Mouse (Mus musculus): ENCODE measurements around the gene Camk1d. TPM values are rescaled to one million over a fixed set of nuclear protein-coding genes. Genes with fewer than 3 reads are reported as not detected.
A peak's percentile ranks its signal among the peaks of the same experiment; 100 is the strongest.
"Not testable (repeated sequence)": the region's sequence is repeated elsewhere in the genome, so short reads cannot be mapped to it uniquely, and the experiment has no call there.

The Camk1d gene
- total RNA-seq, 2 experiments from 2014 or later = 115 to 116 TPM

- DNase-seq (ENCODE audit: low spot score in 2 of 2) = no peak
- intact Hi-C loops (cut with DNase I) = no loop called here
These were observed 82.0 kb downstream of the Camk1d start for GRCm38 (mm10) chr2:5632355-5632684.

GRCm38 (mm10) chr2:5631676-5632354 is 82.5 kb downstream of the Camk1d start:
- intact Hi-C loops (cut with DNase I) = no loop called here
- no peak for DNase-seq (ENCODE audit: low spot score in 2 of 2)

DNA sequence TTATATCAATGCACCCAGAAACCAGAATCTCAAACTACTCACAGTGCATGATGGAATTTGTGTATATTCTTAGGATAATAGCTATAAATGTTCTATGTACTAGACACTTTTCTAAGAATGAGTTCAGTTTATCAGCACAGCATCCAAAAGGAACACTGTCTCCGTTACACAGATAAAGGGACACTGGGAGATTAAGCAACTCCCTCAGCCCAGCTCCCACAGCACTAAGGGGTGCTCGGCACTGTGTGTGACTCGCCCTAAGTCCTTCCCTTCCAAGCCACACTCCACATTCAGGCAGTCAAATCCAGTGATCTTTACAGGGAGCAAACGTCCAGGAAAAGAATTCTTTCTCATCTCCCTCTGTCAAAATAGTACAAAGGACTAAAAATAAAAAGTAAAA is 83.6 kb downstream of the Camk1d start:
- DNase-seq (ENCODE audit: low spot score in 2 of 2) = no peak
- intact Hi-C loops (cut with DNase I) = no loop called here

- no peak for DNase-seq (ENCODE audit: low spot score in 2 of 2)
- intact Hi-C loops (cut with DNase I) = no loop called here
These were observed 89.9 kb downstream of the Camk1d start for GRCm38 (mm10) chr2:5624379-5624778.

GRCm38 (mm10) chr2:5618361-5618896 is 95.9 kb downstream of the Camk1d start:
- intact Hi-C loops (cut with DNase I) = no loop called here
- DNase-seq (ENCODE audit: low spot score in 2 of 2) = peak; percentile 49 to 86

DNA sequence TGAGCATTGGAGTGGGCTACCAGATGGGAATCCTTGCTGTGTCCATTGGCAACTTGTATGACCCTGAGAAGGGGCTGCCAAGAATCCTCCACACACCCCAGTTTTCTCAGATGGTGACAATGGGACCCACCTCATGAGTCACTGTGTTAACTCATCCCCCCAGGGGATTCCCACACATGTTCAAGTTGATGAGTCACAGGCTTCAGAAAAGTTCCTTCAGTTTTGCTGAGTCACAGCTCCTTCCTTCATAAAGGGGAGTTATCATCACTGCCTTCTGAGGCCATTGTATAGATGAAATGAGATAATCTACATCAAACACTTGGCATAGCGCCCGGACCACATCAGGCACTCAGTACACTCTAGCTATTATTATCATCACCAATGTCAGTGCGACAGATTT is 99.4 kb downstream of the Camk1d start:
- intact Hi-C loops (cut with DNase I) = loop anchor here (2.0 kb wide), 1 partner anchor 22 kb away; no protein-coding TSS in a partner anchor
- peak; percentile 59 to 88 for DNase-seq (ENCODE audit: low spot score in 2 of 2)

DNA sequence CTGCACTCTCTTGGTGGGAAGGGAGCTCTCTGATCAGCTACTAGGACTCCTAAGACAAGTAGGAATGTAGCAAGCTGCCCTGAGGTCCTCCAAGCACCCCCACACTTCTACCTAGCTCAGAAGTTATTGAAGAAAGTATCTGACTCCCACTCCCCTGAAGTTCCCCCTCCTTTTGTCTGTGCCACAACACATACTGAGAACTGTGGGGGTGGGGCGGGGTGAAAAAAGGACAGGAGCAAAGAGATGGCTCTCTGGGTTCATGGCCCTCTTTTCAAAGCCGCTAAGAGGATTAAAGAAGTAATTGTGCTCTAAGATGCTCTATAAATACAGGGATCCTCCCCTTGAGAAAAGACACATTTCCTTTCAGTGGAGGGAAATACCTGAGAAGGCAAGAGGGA is 100.0 kb downstream of the Camk1d start:
- intact Hi-C loops (cut with DNase I) = loop anchor here (2.0 kb wide), 1 partner anchor 22 kb away; no protein-coding TSS in a partner anchor
- no peak for DNase-seq (ENCODE audit: low spot score in 2 of 2)

DNA sequence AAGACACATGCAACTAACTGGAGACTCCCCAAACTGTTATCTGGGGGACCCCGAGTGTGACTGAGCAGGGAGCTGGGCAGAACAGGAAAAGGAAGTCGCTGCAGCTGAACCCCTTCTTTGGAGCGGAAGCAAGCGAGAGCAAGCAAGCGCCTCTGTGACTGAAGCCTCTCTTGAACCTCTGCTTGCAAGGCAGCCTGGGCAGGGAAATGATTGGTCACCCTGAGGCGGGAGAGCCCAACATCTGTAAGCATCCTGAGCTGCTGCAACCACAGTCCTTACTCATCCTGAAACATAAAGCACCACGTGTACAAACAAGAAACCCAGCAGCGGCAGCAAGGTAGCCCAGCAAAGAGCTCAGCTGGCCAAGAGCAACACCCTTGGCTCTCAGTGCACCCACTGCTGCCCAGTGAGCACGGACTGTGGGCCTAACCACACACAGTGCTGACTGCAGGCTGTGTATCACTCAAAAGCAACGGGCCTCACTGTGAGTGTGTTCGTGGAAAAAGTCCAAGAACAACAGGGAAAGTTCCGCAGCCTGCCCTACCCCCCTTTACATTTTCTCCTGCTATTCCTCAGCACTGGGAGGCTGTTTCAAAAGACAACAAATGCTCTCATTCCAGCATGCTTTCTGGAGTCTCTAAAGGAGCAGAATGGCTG is 100.5 kb downstream of the Camk1d start:
- peak in 1 of 2 experiments; percentile 27 for DNase-seq (ENCODE audit: low spot score in 2 of 2)

DNA sequence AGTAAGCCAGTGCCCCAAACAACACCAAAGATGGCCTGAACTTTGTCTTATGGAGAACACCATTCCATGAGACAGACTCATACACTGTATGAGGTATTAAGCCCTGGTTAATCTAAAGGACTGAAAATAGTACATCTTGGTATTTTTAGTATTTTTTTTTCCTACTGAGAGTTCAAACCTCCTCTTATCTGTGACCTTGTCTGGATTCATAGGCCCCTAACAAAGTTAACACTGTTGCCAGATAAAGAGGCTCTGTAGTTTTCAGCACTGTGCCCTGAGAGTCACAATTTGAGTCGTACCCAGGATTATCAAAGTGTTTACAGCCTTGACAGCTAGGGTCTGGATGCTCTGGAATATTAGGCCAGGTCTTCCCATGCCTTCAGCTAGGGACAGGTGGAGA is 102.7 kb downstream of the Camk1d start:
- DNase-seq (ENCODE audit: low spot score in 2 of 2) = no peak
- intact Hi-C loops (cut with DNase I) = no loop called here

More for the DNA sequence above, 100.5 kb downstream of the Camk1d start:
- intact Hi-C loops (cut with DNase I) = loop anchor here (2.0 kb wide), 1 partner anchor 23 kb away; no protein-coding TSS in a partner anchor

- peak in 1 of 2 experiments; percentile 38 for DNase-seq (ENCODE audit: low spot score in 2 of 2)
- intact Hi-C loops (cut with DNase I) = no loop called here
These were observed 103.8 kb downstream of the Camk1d start for GRCm38 (mm10) chr2:5610521-5610920.

DNA sequence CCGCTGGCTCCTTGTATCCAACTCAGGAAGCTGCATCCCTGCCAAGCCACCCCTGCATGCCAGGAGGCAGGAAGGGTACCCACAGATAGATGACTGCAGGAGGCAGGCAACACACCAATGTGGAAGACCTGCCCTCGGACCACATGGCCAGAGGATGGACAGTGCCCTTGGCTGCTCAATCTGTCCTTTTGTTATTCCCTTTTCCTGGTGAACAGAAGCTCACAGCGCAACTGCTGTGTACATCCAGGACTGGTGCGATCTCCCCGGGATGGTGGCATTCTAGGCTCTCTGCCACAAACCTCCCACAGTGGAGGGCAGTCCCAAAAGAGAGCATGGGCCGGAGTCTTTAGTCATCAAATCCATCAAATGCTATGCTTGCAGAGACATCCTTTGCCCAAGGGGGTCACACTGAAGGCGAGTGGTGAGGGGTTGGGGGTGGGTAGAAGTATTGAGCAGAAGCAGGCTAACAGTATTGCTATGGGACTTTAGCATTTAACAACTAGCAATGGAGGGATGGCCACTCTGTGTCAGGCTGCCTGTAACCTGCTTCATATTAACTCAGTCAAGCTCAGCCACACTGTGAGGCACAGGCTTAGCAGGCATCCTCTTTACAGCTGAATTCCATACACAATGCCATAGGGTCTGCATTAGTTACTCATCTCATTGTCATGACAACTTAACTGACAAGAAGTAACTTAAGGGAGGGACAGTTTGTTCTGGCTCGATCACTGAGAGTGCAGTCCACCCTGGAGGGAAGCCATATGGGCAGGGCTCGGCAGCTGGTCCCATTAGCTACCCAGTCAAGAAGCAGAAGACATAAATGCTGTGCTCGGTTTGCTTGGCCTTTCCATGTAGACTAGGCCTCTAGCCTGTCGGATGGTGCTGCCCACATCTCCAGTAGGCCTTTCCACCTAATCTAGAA is 106.1 kb downstream of the Camk1d start:
- intact Hi-C loops (cut with DNase I) = no loop called here
- DNase-seq (ENCODE audit: low spot score in 2 of 2) = peak in 1 of 2 experiments; percentile 52

DNA sequence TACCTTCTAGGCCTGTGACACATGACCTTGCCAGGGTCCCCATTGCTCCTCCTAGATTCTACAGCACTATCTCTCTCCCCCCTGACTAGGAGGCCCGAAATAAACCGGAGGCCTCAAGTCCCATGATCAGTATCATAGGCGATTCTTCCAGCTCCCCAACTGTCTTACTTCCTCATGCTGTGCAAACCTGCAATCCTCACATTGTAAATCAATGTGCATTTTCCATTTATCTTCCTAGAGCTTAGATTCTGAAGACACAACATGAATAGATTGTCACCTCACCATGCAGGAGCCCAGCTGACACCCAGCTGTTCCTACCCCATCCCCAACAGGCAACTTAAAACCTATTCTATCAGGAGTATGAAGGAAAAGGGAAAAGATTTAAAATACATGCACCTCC is 108.5 kb downstream of the Camk1d start:
- intact Hi-C loops (cut with DNase I) = no loop called here
- DNase-seq (ENCODE audit: low spot score in 2 of 2) = no peak

DNA sequence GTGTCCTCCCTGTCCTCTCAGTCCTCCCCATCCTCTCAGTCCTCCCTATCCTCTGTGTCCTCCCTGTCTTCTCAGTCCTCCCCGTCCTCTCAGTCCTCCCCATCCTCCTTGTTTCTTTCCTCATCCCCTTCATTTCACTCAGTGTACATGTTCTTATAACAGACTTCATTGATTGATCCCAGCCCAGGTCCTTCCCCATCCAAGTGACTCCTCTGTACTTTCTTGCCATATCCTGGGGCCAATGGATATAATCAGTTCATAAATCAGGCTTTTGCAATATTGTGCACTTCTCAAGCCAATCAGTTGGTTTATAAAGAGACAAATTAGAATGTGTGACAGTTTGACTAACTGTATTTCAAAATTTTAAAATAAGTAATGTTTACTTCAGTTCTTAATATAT is 112.3 kb downstream of the Camk1d start:
- no peak for DNase-seq (ENCODE audit: low spot score in 2 of 2)
- intact Hi-C loops (cut with DNase I) = no loop called here

- DNase-seq (ENCODE audit: low spot score in 2 of 2); intact Hi-C loops (cut with DNase I): not testable (repeated sequence)
These were observed 113.1 kb downstream of the Camk1d start for GRCm38 (mm10) chr2:5601243-5601642.

- intact Hi-C loops (cut with DNase I) = no loop called here
- DNase-seq (ENCODE audit: low spot score in 2 of 2) = no peak
These were observed 113.9 kb downstream of the Camk1d start for GRCm38 (mm10) chr2:5600183-5600962.

DNA sequence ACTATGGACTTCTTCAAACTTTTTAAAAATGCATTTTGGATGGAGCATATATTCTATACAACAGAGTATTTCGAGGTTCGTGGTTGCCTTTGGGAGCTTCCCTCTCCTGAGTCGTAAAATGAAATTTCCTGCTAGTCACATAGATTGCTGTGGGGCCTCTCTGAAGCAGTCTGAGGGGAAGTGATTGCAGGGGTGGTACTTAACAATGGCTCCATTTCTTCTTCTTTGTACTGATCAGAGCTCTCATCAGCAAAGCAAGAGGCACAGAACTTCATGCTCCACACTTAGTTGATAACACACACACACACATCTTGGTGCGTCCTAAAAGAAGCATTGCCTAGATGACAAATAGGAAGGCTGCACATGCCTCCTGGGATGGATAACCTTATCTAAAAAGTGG is 114.6 kb downstream of the Camk1d start:
- no peak for DNase-seq (ENCODE audit: low spot score in 2 of 2)
- intact Hi-C loops (cut with DNase I) = loop anchor here (5.0 kb wide), 1 partner anchor 142 kb away; no protein-coding TSS in a partner anchor

GRCm38 (mm10) chr2:5598533-5598932 is 115.8 kb downstream of the Camk1d start:
- intact Hi-C loops (cut with DNase I) = loop anchor here (5.0 kb wide), 1 partner anchor 141 kb away; no protein-coding TSS in a partner anchor
- DNase-seq (ENCODE audit: low spot score in 2 of 2) = peak in 1 of 2 experiments; percentile 55

DNA sequence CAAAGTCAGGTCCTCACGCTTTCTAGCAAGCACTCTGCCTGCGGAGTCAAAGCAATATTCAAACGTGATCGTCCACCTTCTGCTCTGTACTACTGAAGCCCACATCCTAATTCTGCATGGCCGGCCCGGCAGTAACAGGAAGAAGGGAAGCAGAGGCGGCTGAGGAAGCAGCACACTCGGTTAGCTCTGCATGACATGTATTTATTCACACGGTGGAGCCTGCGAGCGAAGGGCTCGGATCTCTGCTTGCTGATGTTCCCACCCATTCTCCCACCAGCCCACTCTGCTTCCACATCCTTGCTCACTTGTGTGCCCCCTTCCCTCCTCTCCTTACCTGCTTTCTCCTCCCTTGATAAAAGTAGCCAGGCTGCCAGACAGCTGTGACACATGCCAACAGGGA is 117.4 kb downstream of the Camk1d start:
- DNase-seq (ENCODE audit: low spot score in 2 of 2) = peak; percentile 47 to 52
- intact Hi-C loops (cut with DNase I) = loop anchor here (5.0 kb wide), 1 partner anchor 140 kb away; no protein-coding TSS in a partner anchor

Data from left cerebral cortex, postnatal 25 days (tissue).